Mouse (Mus musculus) bone marrow macrophage, adult 2 months (primary cell): ENCODE results near the gene Pacrg.

Experiments used
- CTCF ChIP-seq: IDR thresholded peaks from 2 replicates; pipeline ENCODE4 v1.5.1; 2012; ENCODE audit warnings: low read depth, mild to moderate bottlenecking, low read length, moderate library complexity
- POLR2A ChIP-seq: IDR thresholded peaks from 2 replicates; pipeline ENCODE4 v1.6.1; 2012; ENCODE audit warnings: mild to moderate bottlenecking, low read depth, low read length, borderline replicate concordance

DNA sequence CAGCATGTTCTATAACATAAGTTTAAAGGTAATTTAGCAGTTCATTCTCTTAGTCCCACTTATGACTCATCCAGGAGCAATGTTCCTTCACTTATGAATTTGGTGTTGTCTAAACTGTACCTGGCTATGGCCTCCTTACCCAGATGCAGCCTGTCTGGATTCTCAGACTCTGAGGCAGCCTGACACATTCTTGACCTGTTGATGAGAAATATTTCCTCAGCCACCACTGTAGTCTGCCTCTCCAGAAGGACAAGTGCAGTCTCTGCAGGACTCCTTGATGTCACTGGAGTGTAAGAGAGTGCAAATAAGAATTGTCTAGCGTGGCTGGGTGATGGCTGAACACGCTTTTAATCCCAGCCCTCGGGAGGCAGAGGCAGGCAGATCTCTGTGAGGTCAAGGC is 373.0 kb downstream of the Pacrg start:
- TF ChIP-seq CTCF (no peak), POLR2A (no peak)
